Mouse (Mus musculus): Measurements from ENCODE around the gene Mpp3.

- TF ChIP-seq CTCF (IDR thresholded peaks at IDR 0.05; ENCODE audit: control insufficient read depth, insufficient read depth, low read length) (no peak), POLR2A (IDR thresholded peaks at IDR 0.05; ENCODE audit: borderline replicate concordance, control insufficient read depth, low read depth, low read length) (no peak)
These were observed 2.9 kb downstream of the Mpp3 start for GRCm38 (mm10) chr11:102025354-102025753.
